Mouse (Mus musculus) R1 (cell line): ENCODE results near the gene Rhbdf2.

ENCODE experiments used
- DNase-seq: peaks from one replicate; pipeline ENCODE4 v3.0.0-alpha.2; 2018; ENCODE audit warnings: low read depth, low spot score

The Rhbdf2 gene

GRCm38 (mm10) chr11:116659027-116659621 lies 32.3 kb upstream of the Rhbdf2 start:
- no peak for DNase-seq

- DNase-seq: no peak
Observed at GRCm38 (mm10) chr11:116658238-116658637, 31.4 kb upstream of the Rhbdf2 start.

GRCm38 (mm10) chr11:116657311-116658223 lies 30.7 kb upstream of the Rhbdf2 start:
- peak; percentile 98 for DNase-seq

GRCm38 (mm10) chr11:116656348-116657191 lies 29.8 kb upstream of the Rhbdf2 start:
- no peak for DNase-seq

GRCm38 (mm10) chr11:116654255-116654821 lies 27.5 kb upstream of the Rhbdf2 start, which contains the start of gene Cygb:
Gene Cygb, minus strand, starts transcription at chr11:116654313.
- peak; percentile 40 for DNase-seq

- peak; percentile 38 for DNase-seq
Observed at GRCm38 (mm10) chr11:116653709-116654221, 26.9 kb upstream of the Rhbdf2 start.

GRCm38 (mm10) chr11:116653234-116653633 lies 26.4 kb upstream of the Rhbdf2 start, which contains the start of gene Prcd:
Gene Prcd, plus strand, starts transcription at chr11:116653534.
- DNase-seq: no peak

- no peak for DNase-seq
Observed at GRCm38 (mm10) chr11:116652330-116653098, 25.7 kb upstream of the Rhbdf2 start.

GRCm38 (mm10) chr11:116651339-116651738 lies 24.5 kb upstream of the Rhbdf2 start:
- DNase-seq: no peak

- no peak for DNase-seq
Observed at GRCm38 (mm10) chr11:116650811-116651210, 24.0 kb upstream of the Rhbdf2 start.

- DNase-seq: no peak
Observed at GRCm38 (mm10) chr11:116649711-116650337, 23.0 kb upstream of the Rhbdf2 start.

- DNase-seq: no peak
Observed at GRCm38 (mm10) chr11:116648976-116649375, 22.2 kb upstream of the Rhbdf2 start.

- no peak for DNase-seq
Observed at GRCm38 (mm10) chr11:116648213-116648921, 21.5 kb upstream of the Rhbdf2 start.

- no peak for DNase-seq
Observed at GRCm38 (mm10) chr11:116647340-116647991, 20.6 kb upstream of the Rhbdf2 start.

GRCm38 (mm10) chr11:116646771-116647170 lies 20.0 kb upstream of the Rhbdf2 start:
- no peak for DNase-seq

- DNase-seq: no peak
Observed at GRCm38 (mm10) chr11:116646136-116646535, 19.3 kb upstream of the Rhbdf2 start.

- no peak for DNase-seq
Observed at GRCm38 (mm10) chr11:116645446-116646110, 18.8 kb upstream of the Rhbdf2 start.
